Mouse (Mus musculus): ENCODE results near the gene Astn2. TPM values are rescaled to one million over a fixed set of nuclear protein-coding genes. Genes with fewer than 3 reads are reported as not detected.

Gene Astn2
- total RNA-seq, 2 experiments from 2014 or later = 0.52 to 0.84 TPM

DNA sequence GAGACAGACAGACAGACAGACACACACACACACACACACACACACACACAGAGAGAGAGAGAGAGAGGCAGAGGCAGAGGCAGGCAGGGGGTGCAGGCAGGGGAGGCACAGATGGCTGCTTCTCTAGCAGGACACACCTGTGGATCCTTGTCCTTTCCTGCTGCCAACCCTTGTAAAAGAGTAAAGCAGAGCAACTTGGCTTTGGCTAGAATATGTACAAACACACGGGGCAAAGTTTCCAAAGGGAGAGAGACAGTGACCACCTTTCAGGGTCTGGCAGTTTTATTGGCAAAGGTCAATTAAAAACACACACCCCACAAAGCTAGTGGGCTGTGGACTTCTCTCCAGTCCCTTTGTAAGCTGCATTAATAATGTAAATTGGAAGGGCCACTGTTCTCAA is 1030.6 kb downstream of the Astn2 start:
- intact Hi-C loops (cut with DNase I) = no loop called here

GRCm38 (mm10) chr4:65372731-65373130 is 1031.7 kb downstream of the Astn2 start:
- intact Hi-C loops (cut with DNase I) = no loop called here
- DNase-seq = peak; percentile 22 to 23

More for the DNA sequence above, 1030.6 kb downstream of the Astn2 start:
- DNase-seq = no peak

GRCm38 (mm10) chr4:65367135-65367534 is 1037.3 kb downstream of the Astn2 start:
- no peak for DNase-seq
- intact Hi-C loops (cut with DNase I) = no loop called here

DNA sequence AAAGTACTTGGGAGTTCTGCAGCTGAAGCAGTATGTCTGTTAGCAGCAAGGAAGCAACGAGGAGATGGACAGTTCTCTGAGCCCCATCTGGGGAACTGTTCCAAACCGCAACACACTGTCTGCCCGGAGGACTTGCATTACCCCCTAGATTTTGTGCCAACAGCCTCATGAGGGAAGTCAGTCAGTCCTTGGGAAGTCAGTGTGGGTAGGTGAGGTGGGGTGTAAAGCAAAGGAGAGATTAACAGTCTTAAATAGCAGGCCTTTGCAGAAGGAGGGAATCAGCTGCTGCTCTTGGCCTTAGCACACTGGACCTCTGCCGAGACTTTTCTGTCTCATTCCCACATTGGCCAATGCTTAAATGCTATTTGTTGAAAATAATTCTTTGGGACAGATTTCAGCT is 1049.8 kb downstream of the Astn2 start:
- peak in 1 of 2 experiments; percentile 14 for DNase-seq
- intact Hi-C loops (cut with DNase I) = no loop called here

DNA sequence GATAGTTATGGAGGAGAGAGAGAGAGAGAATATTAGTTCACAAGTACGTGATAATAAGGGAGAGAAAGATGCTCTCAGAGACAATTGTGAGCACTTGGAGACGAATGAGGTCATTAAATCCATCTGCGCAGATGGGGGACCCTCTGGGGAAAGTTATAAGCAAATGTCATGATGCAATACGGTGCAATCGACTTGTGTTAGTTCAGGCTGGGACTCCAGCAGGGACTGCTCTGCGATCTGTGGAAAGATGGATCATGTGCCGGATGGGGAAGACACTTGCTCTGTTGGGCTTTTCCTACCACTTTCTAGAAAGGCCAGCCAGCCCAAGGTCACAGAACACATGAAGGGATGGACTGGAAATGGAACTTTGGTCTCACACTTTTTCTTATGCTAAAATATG is 1053.9 kb downstream of the Astn2 start:
- intact Hi-C loops (cut with DNase I) = no loop called here
- no peak for DNase-seq

- DNase-seq = no peak
- intact Hi-C loops (cut with DNase I) = no loop called here
Measured at GRCm38 (mm10) chr4:65341766-65342165, 1062.6 kb downstream of the Astn2 start.

DNA sequence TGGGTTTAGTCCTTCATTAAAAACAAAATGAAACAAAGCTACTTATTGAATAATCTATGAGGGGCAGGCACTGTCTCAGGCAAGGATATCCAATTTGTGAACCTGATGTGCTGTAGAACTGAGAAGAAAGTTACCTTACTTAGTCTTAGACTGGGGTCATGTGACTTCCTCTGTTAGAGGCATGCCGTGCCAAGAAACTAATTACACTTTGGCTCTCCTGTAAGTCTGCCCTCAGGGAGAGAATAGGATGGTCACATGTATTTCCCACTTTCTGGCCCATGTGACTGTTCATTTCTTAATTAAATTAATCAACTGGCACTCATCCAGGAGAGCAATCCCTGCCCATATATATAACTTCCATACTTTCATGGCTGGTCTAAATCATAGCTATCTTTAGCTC is 1070.7 kb downstream of the Astn2 start:
- no peak for DNase-seq
- intact Hi-C loops (cut with DNase I) = no loop called here
